Comparison of ENCODE assay signal across 28 mouse cellular contexts in the genomic region with DNA sequence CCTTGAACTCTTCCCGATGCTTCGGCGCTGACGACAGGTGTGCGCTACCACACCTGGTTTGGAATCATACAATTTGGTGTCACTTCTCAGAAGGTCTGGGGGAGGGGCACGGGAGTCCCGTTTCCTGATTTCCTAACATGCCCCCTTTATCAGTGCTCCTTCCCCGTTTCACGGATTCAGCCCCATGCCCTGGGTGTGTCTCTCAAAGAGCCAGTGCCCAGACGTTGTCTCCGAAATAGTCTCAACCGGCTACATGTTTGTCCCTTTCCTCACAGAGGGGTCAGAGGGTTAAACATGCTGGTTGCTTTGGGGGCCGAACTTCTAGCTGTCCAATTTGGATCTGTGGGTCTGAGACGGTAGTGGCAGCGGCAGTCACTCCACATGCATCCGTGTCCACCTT.
"Had no signal": no experiment of that assay in that cellular context is flagged by ENCODE, and none has a peak within 500 bp of the region (broad histone marks: within the 10 kb centered on the region; RNA-seq: fewer than 3 reads in every experiment).

No protein-coding gene starts in this region.

- H3K4me3 ChIP-seq: limb, embryonic 10.5 days; limb, embryonic 12.5 days; limb, embryonic 13.5 days; limb, embryonic 15.5 days; liver, embryonic 12.5 days; liver, embryonic 13.5 days; liver, embryonic 15.5 days; lung, embryonic 15.5 days; megakaryocyte, embryonic 14.5 days; midbrain, embryonic 10.5 days; midbrain, embryonic 12.5 days; midbrain, embryonic 13.5 days; midbrain, embryonic 15.5 days; myocyte; neural tube, embryonic 12.5 days had no signal

- H3K27ac ChIP-seq: limb, embryonic 10.5 days; limb, embryonic 12.5 days; liver, embryonic 12.5 days; liver, embryonic 13.5 days; liver, embryonic 14.5 days; liver, embryonic 15.5 days; lung, embryonic 15.5 days; macrophage; midbrain, embryonic 10.5 days; midbrain, embryonic 12.5 days; midbrain, embryonic 13.5 days; midbrain, embryonic 15.5 days; neural tube, embryonic 12.5 days had no signal

- DNase-seq: left cerebral cortex, postnatal 4 days; liver; liver, embryonic 13.5 days; liver, postnatal 0 days; lung, adult 18-20 months; lung, adult 2 months; lung, embryonic 14.5 days; lung, postnatal 10 days; lung, postnatal 14 days; lung, postnatal 36 days; lung, postnatal 4 days; midbrain, embryonic 14.5 days had no signal

- H3K36me3 ChIP-seq: limb, embryonic 10.5 days; limb, embryonic 12.5 days; limb, embryonic 13.5 days; limb, embryonic 15.5 days; liver, embryonic 12.5 days; liver, embryonic 13.5 days; liver, embryonic 15.5 days; lung, embryonic 15.5 days; midbrain, embryonic 10.5 days; midbrain, embryonic 12.5 days; midbrain, embryonic 13.5 days; midbrain, embryonic 15.5 days; neural tube, embryonic 12.5 days had no signal

- H3K4me1 ChIP-seq: liver, embryonic 12.5 days; liver, embryonic 13.5 days; liver, embryonic 15.5 days; midbrain, embryonic 12.5 days; midbrain, embryonic 13.5 days; midbrain, embryonic 15.5 days had no signal

- H3K9me3 ChIP-seq: limb, embryonic 10.5 days; limb, embryonic 12.5 days; limb, embryonic 13.5 days; limb, embryonic 15.5 days; liver, embryonic 12.5 days; liver, embryonic 13.5 days; liver, embryonic 15.5 days; lung, embryonic 15.5 days; midbrain, embryonic 10.5 days; midbrain, embryonic 12.5 days; midbrain, embryonic 13.5 days; midbrain, embryonic 15.5 days; neural tube, embryonic 12.5 days had no signal

- H3K27me3 ChIP-seq: limb, embryonic 12.5 days; limb, embryonic 13.5 days; limb, embryonic 15.5 days; liver, embryonic 12.5 days; liver, embryonic 13.5 days; liver, embryonic 15.5 days; lung, embryonic 15.5 days; midbrain, embryonic 12.5 days; midbrain, embryonic 13.5 days; midbrain, embryonic 15.5 days; neural tube, embryonic 12.5 days had no signal
